Mouse (Mus musculus) bone marrow, adult 2 months (tissue): ENCODE results near the gene Usp27x. TPM values are rescaled to one million over a fixed set of nuclear protein-coding genes. Genes with fewer than 3 reads are reported as not detected.

Source experiments
- H3K27ac ChIP-seq: fragments of 200-500 bp; 2 replicates; pipeline ENCODE4 v1.5.1; 2012; ENCODE audit warnings: low read depth, mild to moderate bottlenecking, control low read depth, inconsistent platforms, low read length; ENCODE audit not compliant: control insufficient read depth, poor library complexity, insufficient read depth
- H3K4me1 ChIP-seq: fragments of 200-500 bp; 2 replicates; pipeline ENCODE4 v1.6.1; 2011; ENCODE audit warnings: low read length; ENCODE audit not compliant: control insufficient read depth, insufficient read depth
- H3K4me3 ChIP-seq: fragments of 200-500 bp; replicated peaks from 2 replicates; pipeline ENCODE3; 2011; ENCODE audit warnings: mild to moderate bottlenecking, low read depth, low read length, control low read depth; ENCODE audit not compliant: control insufficient read depth
- CTCF ChIP-seq: fragments of 200-500 bp; IDR thresholded peaks from 2 replicates; pipeline ENCODE4 v1.5.1; 2011; ENCODE audit warnings: low read length, control low read depth; ENCODE audit not compliant: control insufficient read depth, insufficient read depth
- POLR2A ChIP-seq: fragments of 200-500 bp; IDR thresholded peaks from 2 replicates; pipeline ENCODE4 v1.6.1; 2011; ENCODE audit warnings: low read depth, mild to moderate bottlenecking, control low read depth, low read length, borderline replicate concordance; ENCODE audit not compliant: control insufficient read depth
- WGBS: fragments of 180-500 bp; shearing (Covaris S2); methylation state at CpG from one replicate; pipeline ENCODE4 v1.1.7; 2018; 5-methylcytosine and 5-hydroxymethylcytosine counted together
- polyA plus RNA-seq: library from polyadenylated mRNA; stranded (reverse); fragments of >200 nt; gene quantifications from 2 replicates; pipeline ENCODE4 v1.2.4, GENCODE M21; 2011; ENCODE audit warnings: low replicate concordance; ENCODE audit not compliant: missing spikeins, insufficient read depth, insufficient read length

Usp27x gene
- polyA plus RNA-seq, 1 experiment, result 1.0 TPM

DNA sequence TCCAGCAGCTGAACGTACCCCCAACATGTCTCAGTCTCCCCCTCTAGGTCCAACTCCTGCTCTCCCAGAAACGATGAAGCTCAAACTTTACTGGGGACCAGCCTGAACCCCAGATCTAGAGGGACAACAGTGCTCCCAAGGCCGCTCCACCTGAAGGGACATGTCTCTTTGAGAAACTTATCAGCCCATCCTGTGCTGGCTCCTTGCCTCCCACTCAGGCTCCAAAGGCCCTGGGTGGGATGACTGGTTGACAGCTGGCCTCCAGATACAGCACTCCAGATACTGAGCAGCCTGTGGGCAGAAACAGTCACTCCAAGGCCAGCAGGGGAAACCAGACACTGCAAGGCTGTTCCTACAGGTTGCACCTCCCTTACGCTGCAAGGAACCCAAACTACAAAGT is 956 bp upstream of the Usp27x start:
- WGBS, result 40% methylated on average over 4 of the region's 4 CpGs
- Histone ChIP-seq H3K4me1 (no peaks in the 10 kb centered on the region), H3K27ac (no peak overlapping the region), H3K4me3 (no peak overlapping the region)
- TF ChIP-seq CTCF (no peak), POLR2A (no peak)

DNA sequence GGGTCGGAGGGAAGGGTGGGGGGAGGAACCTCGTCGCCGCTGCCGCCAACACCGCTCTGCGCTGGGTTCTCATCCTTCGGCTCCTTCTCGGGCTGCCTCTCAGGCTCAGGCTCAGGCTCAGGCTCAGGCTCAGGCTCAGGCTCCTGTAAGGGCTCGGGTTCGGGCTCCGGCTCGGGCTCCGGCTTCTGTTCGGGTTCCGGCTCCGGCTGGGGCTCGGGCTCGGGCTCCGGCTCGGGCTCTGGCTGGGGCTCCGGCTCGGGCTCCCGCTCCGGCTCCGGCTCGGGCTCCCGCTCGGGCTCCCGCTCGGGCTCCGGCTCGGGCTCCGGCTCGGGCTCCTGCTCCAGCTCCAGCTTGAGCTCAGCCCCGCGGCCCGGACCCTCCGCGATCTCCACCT is 311 bp downstream of the Usp27x start:
- WGBS, result 28% methylated on average over 34 of the region's 40 CpGs

DNA sequence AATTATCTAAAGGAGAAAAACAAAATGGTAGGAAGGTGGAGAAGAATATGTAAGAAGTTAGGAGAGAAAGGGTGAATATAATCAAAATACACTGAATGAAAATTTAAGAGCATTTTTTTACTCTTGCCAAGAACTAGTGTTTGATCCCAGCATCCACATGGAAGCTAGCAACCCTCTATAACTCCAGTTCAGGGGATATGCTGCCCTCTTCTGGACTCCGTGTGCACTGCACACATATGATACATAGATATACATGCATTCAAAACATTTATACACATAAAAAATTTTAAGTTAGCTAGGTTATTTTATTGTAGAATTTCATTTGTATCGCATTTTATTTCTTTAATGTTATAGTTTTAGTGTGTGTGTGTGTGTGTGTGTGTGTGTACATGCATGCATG is 50.2 kb downstream of the Usp27x start:
- no peak overlapping the region for H3K27ac ChIP-seq
- no peaks in the 10 kb centered on the region for H3K4me1 ChIP-seq
- TF ChIP-seq POLR2A (no peak), CTCF (peak; percentile 21; the same call in 1 of the 2 replicates)
- WGBS, result 47% methylated on average over 2 of the region's 2 CpGs
- no peak overlapping the region for H3K4me3 ChIP-seq

More for the DNA sequence above, 311 bp downstream of the Usp27x start:
- H3K4me1 ChIP-seq, result no peaks in the 10 kb centered on the region
- H3K27ac ChIP-seq, result no peak overlapping the region
- TF ChIP-seq CTCF, result no peak
- TF ChIP-seq POLR2A, result no peak
- peak overlapping the region; percentile 71 for H3K4me3 ChIP-seq

DNA sequence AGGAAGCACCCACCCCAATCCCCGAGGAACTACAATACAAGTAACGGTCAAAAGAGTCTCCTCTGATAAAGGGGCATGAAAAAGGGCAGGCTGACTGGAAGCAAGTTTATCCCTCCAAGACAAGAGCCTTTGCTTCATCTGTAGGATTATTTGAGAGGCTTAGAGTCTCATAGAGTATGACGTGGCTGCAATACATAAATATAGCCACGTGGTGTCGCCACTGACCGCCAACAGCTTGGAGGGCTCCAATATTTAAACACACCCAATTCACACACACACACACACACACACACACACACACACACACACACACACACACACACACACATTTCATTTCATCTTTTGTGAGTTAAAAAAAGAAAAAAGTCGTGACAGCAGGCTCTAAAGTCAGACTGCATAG is 53.3 kb downstream of the Usp27x start:
- Histone ChIP-seq H3K27ac (no peak overlapping the region), H3K4me1 (no peaks in the 10 kb centered on the region), H3K4me3 (no peak overlapping the region)
- WGBS, result 7% methylated on average over 7 of the region's 7 CpGs
- TF ChIP-seq CTCF (peak; percentile 45), POLR2A (no peak)

Other genes starting within 250 kb of the Usp27x start
- gene Clcn5, start 56.5 kb downstream of the Usp27x start, polyA plus RNA-seq, result 1.5 and 3.4 TPM in 2 replicates
- gene Foxp3, start 197.8 kb upstream of the Usp27x start, polyA plus RNA-seq, result 1.2 TPM in 1 of 2 replicates, not detected in the other
- 0.43 TPM in 1 of 2 replicates, not detected in the other for gene Ppp1r3f, start 198.5 kb upstream of the Usp27x start, polyA plus RNA-seq
- gene Ccdc22, start 229.7 kb upstream of the Usp27x start, polyA plus RNA-seq, result 28.7 and 37.0 TPM in 2 replicates
- gene Cacna1f, start 231.3 kb upstream of the Usp27x start, polyA plus RNA-seq, result 0.22 and 0.32 TPM in 2 replicates